Mouse (Mus musculus) cerebellum, adult 2 months (tissue): ENCODE data around the gene Flrt2.

ENCODE experiments used
- CTCF ChIP-seq: fragments of 200-500 bp; IDR thresholded peaks from 2 replicates; pipeline ENCODE4 v1.5.1; 2011; ENCODE audit warnings: low read depth, mild to moderate bottlenecking, control low read depth, low read length, moderate library complexity, borderline replicate concordance; ENCODE audit not compliant: insufficient read depth
- POLR2A ChIP-seq: fragments of 200-500 bp; IDR thresholded peaks from 2 replicates; pipeline ENCODE4 v1.6.1; 2011; ENCODE audit warnings: low read length, control low read depth, borderline replicate concordance; ENCODE audit not compliant: insufficient read depth

GRCm38 (mm10) chr12:95739739-95740138, 47.7 kb downstream of the Flrt2 start:
- no peak for TF ChIP-seq CTCF
- TF ChIP-seq POLR2A = no peak
